Mouse (Mus musculus): ENCODE data around the gene Trappc1. TPM values are rescaled to one million over a fixed set of nuclear protein-coding genes. Genes with fewer than 3 reads are reported as not detected.

Gene Trappc1
- total RNA-seq, 2 experiments from 2014 or later: 54.0 to 61.4 TPM

DNA sequence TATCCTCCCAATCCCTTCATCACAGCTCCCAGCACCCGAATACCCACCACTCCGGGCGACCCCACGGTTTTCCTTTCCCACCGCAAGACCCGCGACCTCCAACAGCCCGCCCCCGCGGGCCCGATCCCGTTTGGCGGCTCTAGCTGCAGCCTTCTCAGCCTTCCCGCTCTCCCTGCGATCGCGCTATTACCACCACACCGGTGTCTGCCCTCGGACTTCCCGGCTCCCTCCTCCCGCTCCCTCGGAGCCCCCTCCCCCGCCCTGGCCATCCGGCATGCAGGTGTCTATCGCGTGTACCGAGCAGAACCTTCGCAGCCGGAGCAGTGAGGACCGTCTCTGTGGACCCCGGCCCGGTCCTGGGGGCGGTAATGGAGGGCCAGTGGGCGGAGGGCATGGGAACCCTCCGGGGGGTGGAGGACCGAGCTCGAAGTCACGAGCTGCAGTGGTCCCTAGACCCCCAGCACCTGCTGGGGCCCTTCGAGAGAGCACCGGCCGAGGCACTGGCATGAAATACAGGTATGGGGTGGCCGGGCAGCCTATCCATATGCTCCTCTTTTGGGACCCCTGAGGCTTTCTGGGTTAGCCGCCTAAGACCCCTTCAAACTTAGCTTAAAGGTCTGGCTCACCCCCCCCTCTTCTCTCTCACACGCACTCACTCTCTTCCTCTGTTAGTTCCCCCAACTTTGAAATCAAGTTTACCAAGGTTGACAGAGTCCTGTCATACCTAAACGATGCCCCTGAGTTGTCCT lies 2.8 kb downstream of the Trappc1 start:
- intact Hi-C loops (cut with DNase I): no loop called here
- DNase-seq: no peak

DNA sequence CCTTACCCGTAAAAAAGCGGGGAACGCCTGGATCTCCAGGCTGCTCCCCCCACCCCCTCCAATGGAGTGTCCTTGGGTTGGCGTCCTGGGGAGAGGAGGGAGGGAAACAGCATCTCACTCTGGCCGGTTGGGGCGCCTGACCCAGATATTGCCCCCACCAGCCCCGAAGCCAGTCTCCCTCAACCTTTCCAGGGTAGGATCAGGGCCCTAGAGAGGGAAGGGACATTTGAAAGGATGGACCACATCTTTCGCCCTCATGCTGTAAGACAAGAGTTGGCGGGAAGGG lies 3.3 kb downstream of the Trappc1 start:
- intact Hi-C loops (cut with DNase I): no loop called here
- DNase-seq: no peak

DNA sequence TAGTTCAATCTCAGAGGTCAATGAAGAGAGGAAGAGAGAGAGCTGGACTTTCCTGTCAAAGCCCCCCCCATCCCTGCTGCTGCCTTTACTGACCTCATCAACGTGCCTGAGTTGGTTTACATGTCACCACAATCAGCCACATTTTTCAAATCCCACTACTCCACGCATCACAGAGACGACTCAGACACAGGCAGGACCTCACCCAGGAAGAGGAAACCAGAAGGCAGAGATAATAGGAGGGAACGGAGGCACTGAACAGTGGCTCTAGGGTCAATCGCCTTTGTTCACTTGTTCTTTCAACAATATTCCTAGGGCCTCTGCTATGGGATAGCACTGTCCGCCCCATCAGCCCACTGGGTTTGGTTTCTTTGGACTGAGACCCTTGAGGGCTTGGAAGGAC lies 3.9 kb downstream of the Trappc1 start:
- DNase-seq: no peak
- intact Hi-C loops (cut with DNase I): no loop called here

DNA sequence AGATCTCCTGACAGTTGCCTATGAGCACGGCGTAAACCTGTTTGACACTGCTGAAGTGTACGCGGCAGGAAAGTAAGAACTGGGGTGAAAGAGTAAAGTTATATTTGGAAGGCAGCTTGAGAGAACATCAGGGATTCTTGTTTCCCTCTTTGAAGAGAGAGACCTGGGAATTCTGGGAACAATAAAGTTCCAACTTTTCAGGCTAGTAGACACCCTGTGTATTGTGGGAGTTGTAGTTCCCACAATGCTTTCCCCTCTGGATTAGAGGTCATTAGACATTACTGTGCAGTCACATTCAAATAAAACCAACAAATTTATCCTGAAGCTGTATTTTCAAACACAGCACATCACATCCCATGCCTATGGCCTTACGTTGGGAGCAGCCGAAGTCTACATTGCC lies 4.7 kb downstream of the Trappc1 start:
- intact Hi-C loops (cut with DNase I): no loop called here
- DNase-seq: no peak

DNA sequence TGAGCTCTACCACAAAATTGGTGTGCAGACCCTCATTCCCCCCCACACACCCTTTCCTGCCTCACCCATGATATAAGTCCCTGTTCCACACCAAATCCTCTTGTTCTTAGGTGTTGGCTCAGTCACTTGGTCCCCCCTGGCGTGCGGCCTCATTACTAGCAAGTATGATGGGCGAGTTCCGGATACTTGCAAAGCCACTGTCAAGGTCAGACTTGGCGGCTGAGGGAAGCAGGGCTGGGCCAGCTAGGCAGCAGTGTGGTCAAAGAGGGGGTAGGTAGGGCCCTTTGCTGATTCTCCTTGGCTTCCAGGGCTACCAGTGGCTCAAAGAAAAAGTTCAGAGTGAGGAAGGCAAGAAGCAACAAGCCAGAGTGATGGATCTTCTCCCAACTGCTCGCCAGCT lies 7.4 kb downstream of the Trappc1 start:
- intact Hi-C loops (cut with DNase I): loop anchor here (5.0 kb wide), 1 partner anchor 64 kb away; no protein-coding TSS in a partner anchor
- DNase-seq: no peak

DNA sequence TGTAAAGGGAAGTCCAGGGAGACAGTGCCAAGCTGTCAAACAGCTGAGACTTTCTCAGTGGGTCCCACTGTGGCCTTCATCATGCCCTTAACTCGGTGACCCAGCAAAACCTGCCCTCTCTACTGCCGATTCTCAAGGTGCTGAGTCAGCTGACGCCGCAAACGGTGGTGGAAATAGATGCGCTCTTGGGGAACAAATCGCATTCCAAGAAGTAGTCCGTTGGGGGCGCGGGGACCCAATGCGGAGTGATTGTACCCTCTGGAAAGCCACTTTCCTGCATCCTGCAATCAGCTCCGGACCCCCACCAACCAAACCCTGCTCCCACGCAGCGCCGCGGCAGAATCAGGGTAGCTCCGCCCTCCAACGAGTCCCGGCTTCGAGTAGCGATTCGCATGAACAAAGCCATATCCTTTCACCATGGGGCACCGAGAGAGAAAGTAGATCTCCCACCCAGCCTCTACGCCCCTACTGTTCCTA lies 8.2 kb downstream of the Trappc1 start:
- intact Hi-C loops (cut with DNase I): loop anchor here (2.0 to 5.0 kb wide), 2 partner anchors 59 to 65 kb away; no protein-coding TSS in a partner anchor
- peak; percentile 70 to 82 for DNase-seq

DNA sequence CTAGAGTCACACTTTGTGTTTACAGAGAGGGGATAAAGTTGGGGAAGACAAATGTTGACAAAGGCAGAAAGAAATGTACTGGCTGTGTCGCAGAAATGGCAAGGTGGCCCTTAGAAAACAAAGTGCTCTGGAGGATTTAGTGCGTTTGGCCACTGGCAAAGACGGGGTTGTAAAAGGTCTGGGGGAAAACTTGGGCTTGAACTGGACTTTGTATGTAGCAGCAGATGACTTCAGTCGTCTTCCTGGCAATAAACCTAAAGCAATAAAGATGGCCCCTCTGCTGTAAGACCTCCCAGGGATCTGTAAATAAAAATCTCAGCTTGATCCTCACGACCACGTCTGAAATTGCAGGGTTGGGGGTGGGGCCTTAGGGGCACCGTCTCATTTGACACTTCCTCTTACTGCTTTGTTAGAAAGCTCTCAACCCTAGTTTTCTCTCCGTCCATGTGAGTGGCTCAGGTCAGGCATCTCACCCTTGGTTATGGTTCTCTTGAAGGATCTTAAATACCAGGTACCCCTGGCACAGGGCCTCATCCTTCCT lies 9.0 kb downstream of the Trappc1 start:
- intact Hi-C loops (cut with DNase I): loop anchor here (2.0 to 5.0 kb wide), 2 partner anchors 58 to 65 kb away; no protein-coding TSS in a partner anchor
- no peak for DNase-seq

DNA sequence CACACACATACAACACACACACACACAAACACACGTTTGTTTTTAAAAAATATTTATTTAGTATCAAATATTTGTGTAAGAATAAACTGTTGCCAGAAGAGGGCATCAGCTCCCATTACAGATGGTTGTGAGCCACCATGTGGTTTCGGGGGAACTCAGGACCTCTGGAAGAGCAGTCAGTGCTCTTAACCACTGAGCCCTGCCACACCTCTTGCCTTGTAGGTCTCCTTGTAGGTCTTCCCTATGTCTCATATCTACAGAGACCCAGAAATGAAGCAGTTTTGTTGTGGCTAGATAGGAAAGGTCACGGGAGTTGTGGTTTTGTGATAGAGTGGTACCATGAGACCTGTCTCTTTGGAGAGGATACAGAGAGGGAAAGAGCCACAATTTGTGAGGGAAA lies 10.1 kb downstream of the Trappc1 start:
- no peak for DNase-seq
- intact Hi-C loops (cut with DNase I): loop anchor here (2.0 to 5.0 kb wide), 2 partner anchors 57 to 67 kb away; no protein-coding TSS in a partner anchor

DNA sequence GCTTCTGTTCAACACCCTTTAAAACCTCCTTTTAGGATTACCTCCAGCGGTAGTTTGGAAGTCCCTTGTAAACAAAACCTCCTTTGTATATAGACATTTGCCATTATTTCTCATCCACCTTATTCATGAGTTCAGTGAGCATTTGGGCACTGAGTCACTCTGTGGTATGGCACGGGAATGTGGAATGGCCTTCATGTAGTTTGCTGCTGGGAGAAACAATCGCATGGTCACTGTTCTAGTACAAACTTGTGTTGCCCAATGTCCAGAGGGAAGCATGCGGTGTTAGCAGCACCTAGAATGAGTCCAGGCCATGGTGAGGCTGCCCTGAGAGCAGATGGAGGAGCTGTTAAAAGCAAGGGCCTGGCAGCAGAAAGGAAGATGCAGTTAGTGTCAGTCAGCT lies 11.0 kb downstream of the Trappc1 start:
- no peak for DNase-seq
- intact Hi-C loops (cut with DNase I): loop anchor here (5.0 kb wide), 1 partner anchor 67 kb away; no protein-coding TSS in a partner anchor

DNA sequence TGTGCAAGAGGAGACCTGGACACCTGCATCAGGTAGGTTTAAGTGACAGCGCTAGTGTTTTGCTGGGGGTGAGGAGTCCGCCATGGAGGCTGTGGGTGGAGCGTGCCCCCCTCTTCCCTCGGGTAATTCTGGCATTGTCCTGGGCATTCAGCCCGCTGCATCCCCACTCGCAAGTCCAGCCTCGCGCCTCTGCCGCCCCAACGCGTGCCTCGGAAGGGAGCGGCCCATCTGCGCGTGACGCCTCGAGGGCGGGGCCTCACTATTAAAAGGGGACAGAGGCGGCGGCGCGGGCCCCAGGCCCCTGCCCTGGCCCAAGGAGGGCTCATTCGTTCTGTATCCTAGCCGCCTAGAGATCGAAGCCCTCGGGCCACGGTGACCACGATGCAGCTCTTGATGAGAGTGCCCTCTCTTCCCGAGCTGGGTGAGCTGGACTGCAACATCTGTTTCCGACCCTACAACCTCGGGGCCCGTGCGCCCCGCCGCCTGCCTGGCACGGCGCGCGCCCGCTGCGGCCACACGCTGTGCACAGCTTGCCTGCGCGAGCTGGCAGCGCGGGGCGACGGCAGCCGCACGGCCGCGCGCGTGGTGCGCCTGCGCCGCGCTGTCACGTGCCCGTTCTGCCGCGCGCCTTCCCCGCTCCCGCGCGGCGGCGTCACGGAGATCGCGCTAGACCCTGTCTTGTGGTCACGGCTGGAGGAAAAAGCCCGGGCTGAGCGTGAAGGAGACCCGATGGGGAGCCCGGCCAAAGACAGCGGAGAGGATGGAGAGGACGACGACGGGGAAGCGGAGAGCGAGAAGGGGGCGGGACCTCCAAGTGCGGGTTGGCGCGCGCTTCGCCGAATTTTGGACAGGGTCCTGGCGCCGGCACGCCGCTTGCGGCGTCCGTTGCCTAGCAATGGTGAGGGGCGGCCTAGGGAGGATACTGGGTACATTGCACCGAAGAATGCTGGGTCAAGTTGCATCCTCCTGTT lies 16.7 kb downstream of the Trappc1 start, which contains the start of gene Rnf227:
Rnf227 (plus strand) TSS at position 301 of the 971 bp plus-strand sequence.
- DNase-seq: peak; percentile 74 to 76
- intact Hi-C loops (cut with DNase I): loop anchor here (2.0 kb wide), 1 partner anchor 24 kb away; no protein-coding TSS in a partner anchor

DNA sequence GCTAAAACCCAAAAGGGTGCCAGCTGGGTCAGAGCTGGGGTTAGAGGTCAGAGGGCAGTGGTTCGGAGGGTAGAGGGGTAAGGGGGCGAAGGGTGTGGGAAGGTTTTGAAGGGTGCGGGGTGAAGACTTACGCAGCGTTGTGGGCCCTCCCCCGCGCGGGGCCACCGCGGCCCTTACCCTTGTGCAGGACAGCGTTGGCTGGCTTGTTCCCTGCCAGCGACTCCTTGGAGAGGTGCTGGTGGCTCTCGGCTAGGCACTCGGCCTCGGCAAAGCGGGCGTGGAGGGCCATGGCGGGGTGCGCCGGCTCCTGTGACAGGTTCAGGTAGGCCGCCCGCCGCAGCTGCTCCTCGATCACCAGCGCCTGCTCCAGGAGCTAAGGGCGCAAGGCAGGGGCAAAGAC lies 22.7 kb downstream of the Trappc1 start:
- intact Hi-C loops (cut with DNase I): no loop called here
- DNase-seq: no peak

DNA sequence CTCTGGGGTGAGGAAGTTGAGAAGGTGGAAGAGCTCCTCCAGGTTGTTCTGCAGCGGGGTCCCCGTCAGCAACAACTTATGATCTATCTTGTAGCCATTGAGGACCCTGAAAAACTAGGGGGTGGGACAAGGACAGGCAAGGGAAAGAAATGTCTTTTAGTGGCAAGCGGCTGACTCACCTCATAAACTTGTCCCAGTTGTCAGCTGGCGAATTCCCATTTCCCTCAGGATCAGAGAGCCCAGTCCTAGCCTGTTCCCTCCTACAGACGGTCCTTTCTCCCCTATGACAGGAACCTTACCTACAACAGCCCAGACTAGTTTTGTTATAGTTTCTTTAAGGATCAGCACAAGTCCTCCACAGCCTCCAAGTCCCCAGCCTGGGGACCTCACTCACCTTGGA lies 32.8 kb downstream of the Trappc1 start:
- intact Hi-C loops (cut with DNase I): no loop called here
- DNase-seq: no peak

DNA sequence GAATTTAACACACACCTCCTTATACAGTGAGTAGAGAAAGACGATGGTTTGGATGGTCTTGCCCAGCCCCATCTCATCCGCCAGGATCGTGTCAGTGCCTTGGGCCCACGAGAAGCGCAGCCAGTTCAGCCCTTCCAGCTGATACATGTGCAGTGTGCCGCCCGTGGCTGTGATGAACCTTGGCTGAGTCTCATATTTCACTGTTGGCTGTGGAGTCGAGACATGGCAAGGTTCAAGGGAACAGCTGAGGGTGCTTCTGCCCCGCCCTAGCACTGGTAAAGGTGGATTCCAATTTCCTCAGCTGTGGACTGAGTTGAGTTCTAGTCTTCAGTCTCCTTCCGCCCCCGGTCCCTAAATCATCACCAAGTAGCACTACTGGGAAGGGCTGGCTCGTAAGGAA lies 33.9 kb downstream of the Trappc1 start:
- intact Hi-C loops (cut with DNase I): no loop called here
- DNase-seq: no peak

DNA sequence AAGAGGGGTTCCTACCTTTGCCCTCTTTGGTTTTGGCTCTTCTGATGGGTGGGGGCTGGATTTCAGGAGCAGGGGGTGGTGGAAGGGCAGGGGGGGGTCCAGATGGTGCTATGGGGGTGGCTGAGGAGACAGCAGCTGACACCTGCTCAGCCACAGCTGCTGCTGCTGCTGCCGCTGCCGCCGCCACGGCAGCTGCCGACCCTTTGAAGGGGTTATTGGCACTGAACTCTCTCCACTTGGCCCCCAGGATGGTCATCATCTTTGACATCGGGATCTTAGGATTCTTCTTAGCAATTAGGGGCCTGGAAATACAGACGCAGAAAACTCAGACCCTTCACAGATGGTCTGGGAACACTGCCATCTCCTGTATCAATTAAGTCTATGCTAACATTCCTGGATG lies 38.2 kb downstream of the Trappc1 start:
- DNase-seq: no peak
- intact Hi-C loops (cut with DNase I): no loop called here

DNA sequence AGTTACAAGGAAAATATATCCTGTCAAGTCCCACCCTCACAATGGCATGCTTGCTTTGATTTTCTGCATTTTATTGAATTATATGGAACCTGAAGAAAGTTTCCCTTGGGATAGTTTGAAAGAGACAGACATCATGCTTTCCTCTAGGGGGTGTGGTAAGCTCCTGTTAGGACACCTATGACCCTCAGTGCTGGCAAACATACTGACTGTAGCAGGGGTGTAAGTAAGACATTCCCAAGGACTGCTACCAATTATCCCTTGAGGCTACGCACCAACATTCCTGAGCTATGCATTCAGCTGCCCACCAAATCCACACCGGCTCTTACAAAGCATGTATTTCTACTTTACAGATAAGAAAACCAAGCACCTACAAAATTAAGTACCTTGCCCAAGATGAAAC lies 38.7 kb downstream of the Trappc1 start:
- no peak for DNase-seq
- intact Hi-C loops (cut with DNase I): no loop called here

DNA sequence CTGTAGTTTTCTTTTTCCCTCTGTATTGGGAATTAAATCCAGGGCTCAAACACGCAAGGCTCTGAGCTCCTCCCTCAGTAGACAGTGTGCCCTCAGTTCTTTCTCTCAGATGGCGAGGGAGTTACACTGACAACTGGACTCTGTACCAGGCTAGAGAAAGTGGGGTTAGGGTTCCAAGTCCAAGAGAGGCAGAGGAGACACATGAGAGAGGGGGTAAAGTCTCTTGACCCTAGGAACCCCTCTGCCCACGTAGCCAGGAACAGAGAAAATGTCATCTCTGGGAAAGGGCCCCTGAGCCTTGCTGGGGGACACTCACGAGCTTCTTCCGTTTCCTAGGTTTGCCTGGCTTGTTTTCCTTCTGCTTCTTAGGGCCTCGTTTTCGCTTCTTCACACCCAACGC lies 40.6 kb downstream of the Trappc1 start:
- intact Hi-C loops (cut with DNase I): loop anchor here (2.0 kb wide), 2 partner anchors 24 kb away; partner anchors contain the start of gene Rnf227
- DNase-seq: no peak

DNA sequence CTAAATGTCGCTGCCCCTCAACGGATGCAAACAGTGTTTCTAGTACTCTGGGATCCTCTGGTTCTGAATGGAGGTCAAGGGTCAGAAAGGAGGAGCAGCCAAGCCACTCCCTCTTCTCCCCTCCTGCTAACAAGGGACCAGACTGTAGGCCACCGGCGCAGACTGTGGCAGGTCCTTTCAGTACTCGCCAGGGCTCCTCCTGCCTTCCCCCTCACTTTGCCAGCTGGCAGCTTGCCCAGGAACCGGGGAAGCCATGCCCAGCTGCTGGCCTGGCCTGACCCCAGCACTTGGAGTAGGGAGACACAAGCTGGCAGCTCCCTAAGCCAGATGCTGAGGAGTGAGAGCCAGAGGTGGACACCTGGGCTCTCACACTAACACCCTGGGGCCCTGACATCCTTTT lies 41.1 kb downstream of the Trappc1 start:
- peak; percentile 95 to 98 for DNase-seq
- intact Hi-C loops (cut with DNase I): loop anchor here (2.0 kb wide), 2 partner anchors 24 kb away; partner anchors contain the start of gene Rnf227

DNA sequence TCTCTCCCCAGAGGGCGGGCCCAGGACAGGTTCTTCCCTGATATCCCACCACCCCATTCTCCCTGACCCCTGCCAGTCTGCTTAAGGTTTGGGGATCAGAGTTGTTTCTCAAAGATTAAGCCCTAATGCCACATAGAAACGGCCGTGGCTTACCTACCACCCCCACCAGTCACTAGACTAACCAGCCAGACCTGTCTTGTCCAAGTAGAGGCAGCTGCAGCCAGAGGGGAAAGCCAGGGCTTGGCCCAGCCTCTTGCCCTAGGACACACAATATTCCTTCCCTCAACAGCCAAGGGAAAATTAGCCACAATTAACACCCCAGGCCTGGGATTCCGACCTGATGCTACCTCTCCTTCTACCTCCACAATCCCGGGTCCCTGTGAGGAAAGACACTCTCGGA lies 41.9 kb downstream of the Trappc1 start:
- DNase-seq: no peak
- intact Hi-C loops (cut with DNase I): loop anchor here (2.0 kb wide), 2 partner anchors 23 to 25 kb away; partner anchors contain the start of gene Rnf227

DNA sequence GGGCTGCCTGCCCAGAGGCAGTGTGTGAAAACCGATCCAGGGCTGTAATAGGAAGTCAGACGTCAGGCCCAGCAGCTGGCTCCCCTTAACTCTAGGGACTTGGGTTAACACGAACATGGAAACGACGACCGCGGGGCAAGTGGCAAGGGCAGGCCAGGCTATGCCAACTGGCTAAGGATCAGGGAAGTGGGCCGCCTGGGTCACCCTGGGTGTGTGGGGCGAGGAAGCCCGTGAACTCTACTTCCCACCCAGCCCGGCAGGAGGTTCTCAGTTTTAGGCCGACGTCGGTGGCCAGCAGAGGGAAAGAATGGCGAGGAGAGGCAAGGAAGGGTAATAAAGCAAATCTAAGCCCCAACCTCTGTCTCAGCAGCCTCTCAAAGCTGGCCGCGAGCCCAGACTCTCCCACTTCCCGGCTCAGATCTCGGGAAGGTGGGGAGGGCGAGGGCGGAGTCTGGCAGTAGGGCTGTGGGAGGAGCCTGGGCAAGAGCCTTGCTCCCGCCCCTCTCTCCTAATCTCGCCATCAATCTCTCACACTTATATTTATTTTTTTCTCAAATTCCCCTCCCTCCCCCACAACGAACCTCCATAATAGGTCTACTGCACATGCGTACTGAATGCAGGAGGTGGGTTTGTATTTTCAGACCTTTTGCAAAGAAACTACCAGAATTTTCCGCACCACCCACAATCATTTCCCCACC lies 42.5 kb downstream of the Trappc1 start:
- peak; percentile 96 for DNase-seq
- intact Hi-C loops (cut with DNase I): no loop called here
